Mouse (Mus musculus): ENCODE measurements around the gene Fam161b.
A peak's percentile ranks its signal among the peaks of the same experiment; 100 is the strongest.
"Not testable (repeated sequence)": the region's sequence is repeated elsewhere in the genome, so short reads cannot be mapped to it uniquely, and the experiment has no call there.

Gene Fam161b

DNA sequence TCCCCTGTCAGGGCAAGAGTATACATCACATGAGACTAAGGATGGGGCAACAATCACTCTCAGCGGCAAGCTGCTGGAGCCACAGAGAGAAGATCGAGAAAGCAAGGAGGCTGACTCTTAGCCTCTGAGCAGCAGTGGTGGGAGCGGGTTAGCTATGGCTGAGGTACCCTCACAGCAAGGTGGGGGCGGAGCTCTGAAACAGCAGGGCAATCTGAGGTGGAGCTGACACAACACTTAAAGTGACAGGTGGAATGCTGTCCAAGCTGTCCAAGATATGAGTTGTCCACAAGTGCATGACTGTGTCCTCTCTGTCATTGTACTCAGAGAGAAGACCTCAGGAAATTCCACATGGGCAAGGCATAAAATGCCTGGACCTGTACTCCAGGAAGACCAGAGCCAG lies 20.7 kb upstream of the Fam161b start:
- DNase-seq (ENCODE audit: low spot score in 2 of 2), result no peak

DNA sequence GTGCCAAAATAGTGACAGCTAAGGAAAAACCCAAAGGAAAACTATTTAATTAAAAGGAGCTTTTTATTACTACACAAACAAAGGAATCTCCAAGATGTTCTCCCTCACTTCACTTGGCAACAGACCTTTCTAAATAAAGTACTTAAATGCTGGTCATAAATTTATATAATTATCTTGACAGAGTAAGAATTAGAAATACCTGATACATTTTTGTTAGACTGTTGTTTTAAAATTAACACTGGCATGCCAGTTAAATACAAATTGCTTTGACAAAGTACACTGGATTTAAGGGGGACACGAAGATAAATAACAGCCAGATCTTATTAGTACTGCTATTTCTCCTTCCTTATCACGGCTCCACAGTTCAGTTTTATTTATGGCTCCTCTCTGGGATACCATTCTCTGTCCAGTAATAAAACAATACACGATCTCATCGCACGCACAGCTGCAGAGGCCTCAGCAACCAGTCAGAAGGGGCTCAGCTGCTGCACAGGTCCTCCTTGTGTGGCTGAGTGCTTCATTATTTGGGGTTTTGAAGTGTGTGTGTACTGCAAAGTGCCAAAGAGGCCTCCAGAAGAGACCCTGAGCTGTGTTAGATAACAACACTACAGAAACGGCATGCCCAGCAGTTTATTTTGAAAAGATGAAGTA lies 12.3 kb upstream of the Fam161b start:
- DNase-seq (ENCODE audit: low spot score in 2 of 2), result peak in 1 of 2 experiments; percentile 8

DNA sequence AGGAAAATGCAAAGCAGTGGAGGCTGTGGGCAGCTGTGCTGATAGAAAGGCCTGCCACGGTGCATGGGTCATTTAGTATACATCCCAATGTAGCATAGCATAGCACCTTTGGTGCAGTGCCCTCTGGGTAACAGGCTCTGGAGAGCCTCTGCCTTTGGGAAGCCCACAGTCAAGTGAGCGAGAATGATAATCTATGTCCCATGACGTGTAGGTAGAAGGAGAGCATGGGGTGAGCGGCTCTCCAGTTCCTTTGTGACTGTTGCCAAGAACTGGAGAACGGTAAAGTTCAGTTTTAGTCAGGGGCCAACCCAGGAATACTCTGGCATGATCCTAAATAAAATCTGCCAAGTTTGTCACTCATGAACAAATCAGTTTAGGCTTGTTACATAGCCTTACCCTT lies 10.0 kb upstream of the Fam161b start:
- no peak for DNase-seq (ENCODE audit: low spot score in 2 of 2)

GRCm38 (mm10) chr12:84366971-84367370 lies 5.3 kb upstream of the Fam161b start:
- no peak for DNase-seq (ENCODE audit: low spot score in 2 of 2)

DNA sequence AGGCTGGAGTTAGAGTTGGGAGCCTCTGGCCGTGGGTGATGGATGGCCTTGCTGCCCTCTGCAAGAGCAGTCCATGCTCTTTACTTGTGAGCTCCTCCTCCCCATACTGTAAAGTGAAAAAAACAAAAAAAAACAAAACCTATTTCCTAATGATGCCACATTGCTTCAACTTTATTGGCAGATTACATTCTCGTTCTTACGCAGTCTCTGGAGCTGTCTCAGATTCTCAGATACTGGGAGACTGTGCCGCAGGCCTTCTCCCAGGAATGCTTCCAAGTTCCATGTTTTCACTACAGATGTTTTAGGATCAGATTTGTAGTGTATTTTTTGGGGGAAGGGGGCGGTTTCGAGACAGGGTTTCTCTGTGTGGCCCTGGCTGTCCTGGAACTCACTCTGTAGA lies 3.5 kb upstream of the Fam161b start:
- DNase-seq (ENCODE audit: low spot score in 2 of 2), result no peak

DNA sequence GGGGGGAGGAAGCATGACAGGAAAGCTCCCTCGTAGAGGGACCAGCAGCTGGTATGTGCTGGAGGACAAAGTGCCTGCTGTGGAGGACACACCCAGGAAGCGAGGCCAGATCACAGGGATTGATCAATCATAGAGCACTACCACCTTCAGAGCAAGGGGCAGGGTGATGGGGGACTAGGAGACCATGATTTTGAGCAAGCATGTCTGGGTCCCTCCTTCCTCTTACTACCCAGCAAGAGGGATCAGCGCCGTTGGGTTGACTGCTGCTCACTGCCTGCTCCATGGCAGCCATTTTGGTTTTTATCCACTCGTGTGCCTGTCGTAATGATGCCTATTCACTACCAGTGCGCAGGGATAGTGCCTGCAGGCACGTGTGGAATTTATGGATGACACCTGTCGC lies 2.7 kb upstream of the Fam161b start:
- DNase-seq (ENCODE audit: low spot score in 2 of 2), result no peak

DNA sequence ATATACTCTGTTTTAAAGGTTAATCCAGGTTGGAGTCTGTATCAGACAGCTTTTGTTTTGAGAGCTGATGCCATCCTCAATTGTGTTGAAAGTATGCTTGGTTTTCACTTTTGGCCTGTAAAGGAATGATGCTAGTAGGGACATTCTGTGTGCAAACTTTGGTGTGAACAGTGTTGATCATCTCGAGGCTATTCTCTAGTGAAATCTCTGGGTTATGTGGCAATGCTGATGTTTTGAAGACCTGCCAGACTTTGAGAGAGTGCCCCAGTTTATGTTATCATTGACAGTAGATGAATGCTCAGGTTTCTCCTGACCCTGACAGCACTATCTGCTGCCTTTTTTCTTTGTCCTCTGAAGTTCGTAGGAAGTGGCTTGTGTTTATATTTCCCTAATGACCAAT lies 1.2 kb upstream of the Fam161b start:
- DNase-seq (ENCODE audit: low spot score in 2 of 2), result no peak

DNA sequence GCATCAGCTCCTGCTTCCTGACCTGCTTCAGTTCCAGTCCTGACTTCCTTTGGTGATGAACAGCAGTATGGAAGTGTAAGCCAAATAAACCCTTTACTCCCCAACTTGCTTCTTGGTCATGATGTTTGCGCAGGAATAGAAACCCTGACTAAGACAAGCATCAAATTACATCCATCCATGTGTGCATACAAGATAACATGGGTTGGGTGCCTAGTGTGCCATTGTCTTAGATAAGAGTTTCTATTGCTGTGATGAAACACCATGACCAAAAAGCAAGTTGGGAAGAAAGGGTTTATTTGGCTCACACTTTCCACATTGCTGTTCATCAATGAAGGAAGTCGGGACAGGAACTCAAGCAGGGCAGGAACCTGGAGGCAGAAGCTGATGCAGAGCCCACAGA lies 2.9 kb downstream of the Fam161b start:
- not testable (repeated sequence) for DNase-seq (ENCODE audit: low spot score in 2 of 2)

DNA sequence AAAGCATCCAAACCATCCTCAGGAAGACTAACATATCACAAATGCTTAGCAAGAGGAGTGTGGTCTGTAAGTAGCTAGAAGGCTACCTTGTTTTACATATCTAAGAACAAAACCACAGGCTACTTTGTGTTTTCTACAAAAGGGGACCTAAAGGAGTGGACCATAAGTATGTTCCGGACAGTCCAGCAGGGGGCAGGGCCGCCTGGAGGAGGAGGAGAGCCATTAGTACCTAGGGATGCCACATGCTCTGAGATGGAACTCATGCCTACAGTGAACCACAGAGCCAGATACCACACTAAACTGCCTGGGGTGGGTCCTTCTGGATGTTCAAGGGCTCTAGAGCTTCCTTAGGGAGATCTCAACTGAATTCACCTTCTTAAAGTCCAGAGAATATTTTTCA lies 14.4 kb downstream of the Fam161b start:
- DNase-seq (ENCODE audit: low spot score in 2 of 2), result no peak

GRCm38 (mm10) chr12:84336963-84337625 lies 24.5 kb downstream of the Fam161b start:
- DNase-seq (ENCODE audit: low spot score in 2 of 2), result no peak

DNA sequence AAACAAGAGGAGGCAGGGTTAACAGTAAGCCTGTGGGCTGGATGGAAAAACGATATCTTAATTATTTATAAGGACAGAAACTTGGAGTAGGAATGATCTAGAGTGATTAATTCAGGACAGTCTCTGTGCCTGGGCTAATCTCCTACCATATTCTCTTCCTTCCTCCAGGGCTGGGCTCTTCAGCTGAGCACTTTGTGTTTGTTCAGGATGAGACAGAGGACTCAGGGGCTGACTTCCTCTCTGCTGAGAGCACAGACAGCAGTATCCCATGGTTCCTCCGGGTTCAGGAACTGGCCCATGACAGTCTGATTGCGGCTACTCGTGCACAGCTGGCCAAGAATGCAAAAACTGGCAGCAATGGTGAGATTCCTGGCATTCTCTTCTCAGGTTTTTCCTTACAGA lies 34.5 kb downstream of the Fam161b start:
- no peak for DNase-seq (ENCODE audit: low spot score in 2 of 2)

GRCm38 (mm10) chr12:84316721-84317621 lies 44.7 kb downstream of the Fam161b start, which contains the start of gene Zfp410:
Gene Zfp410 (plus strand): TSS chr12:84316852.
- peak; percentile 40 to 82 for DNase-seq (ENCODE audit: low spot score in 2 of 2)

GRCm38 (mm10) chr12:84316006-84316405 lies 45.6 kb downstream of the Fam161b start:
- DNase-seq (ENCODE audit: low spot score in 2 of 2), result no peak

GRCm38 (mm10) chr12:84311306-84311705 lies 50.3 kb downstream of the Fam161b start:
- no peak for DNase-seq (ENCODE audit: low spot score in 2 of 2)

GRCm38 (mm10) chr12:84304554-84304953 lies 57.1 kb downstream of the Fam161b start:
- no peak for DNase-seq (ENCODE audit: low spot score in 2 of 2)

GRCm38 (mm10) chr12:84304101-84304500 lies 57.5 kb downstream of the Fam161b start:
- no peak for DNase-seq (ENCODE audit: low spot score in 2 of 2)

- DNase-seq (ENCODE audit: low spot score in 2 of 2), result no peak
Measured at GRCm38 (mm10) chr12:84299265-84299664, 62.4 kb downstream of the Fam161b start.

DNA sequence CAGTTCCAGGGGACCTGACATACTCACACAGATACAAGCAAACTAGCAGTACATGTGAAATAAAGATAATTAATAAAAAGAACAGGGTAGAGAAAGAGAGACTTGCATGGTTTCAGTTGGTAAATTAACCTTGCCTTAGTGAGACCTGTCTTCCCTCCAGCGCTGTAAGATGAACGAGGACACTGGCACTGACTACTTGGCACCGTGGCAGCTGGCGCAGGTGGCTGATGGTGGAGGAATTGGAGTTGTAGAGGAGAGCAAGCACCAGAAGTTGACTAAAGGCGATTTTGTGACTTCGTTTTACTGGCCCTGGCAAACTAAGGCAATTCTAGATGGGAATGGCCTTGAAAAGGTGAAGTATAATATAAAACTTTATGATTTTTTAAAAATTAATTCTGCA lies 63.8 kb downstream of the Fam161b start:
- no peak for DNase-seq (ENCODE audit: low spot score in 2 of 2)

Measured in left cerebral cortex, adult 9 months (tissue).